Mouse (Mus musculus) hindbrain, embryonic 15.5 days (tissue): ENCODE results near the gene Gns. TPM values are rescaled to one million over a fixed set of nuclear protein-coding genes. Genes with fewer than 3 reads are reported as not detected.
A peak's percentile ranks its signal among the peaks of the same experiment; 100 is the strongest.

Experiments
- ATAC-seq: fragments of 200-750 bp; cut with Nextera tagmentation; 2 replicates; pipeline ENCODE4 v1.8.0; 2017; ENCODE audit warnings: low read depth, moderate number of reproducible peaks, moderate TSS enrichment; ENCODE audit not compliant: low FRiP score
- H3K27ac ChIP-seq: fragments of 300-500 bp; sonication (generic); replicated peaks from 2 replicates; pipeline ENCODE4 v1.5.1; 2015; ENCODE audit warnings: mild to moderate bottlenecking, inconsistent platforms
- H3K27me3 ChIP-seq: fragments of 300-500 bp; sonication (generic); 2 replicates; pipeline ENCODE4 v1.6.1; 2015; ENCODE audit warnings: control low read depth, inconsistent platforms
- H3K36me3 ChIP-seq: fragments of 300-500 bp; sonication (generic); 2 replicates; pipeline ENCODE4 v1.6.1; 2015; ENCODE audit warnings: control low read depth, inconsistent platforms
- H3K4me1 ChIP-seq: fragments of 300-500 bp; sonication (generic); replicated peaks from 2 replicates; pipeline ENCODE4 v1.6.1; 2015; ENCODE audit warnings: control low read depth, inconsistent platforms
- H3K4me2 ChIP-seq: fragments of 300-500 bp; sonication (generic); 2 replicates; pipeline ENCODE4 v1.6.1; 2015; ENCODE audit warnings: moderate library complexity, mild to moderate bottlenecking, inconsistent platforms
- H3K4me3 ChIP-seq: fragments of 300-500 bp; sonication (generic); 2 replicates; pipeline ENCODE4 v1.5.1; 2015; ENCODE audit warnings: mild to moderate bottlenecking, inconsistent platforms
- H3K9ac ChIP-seq: fragments of 300-500 bp; sonication (generic); 2 replicates; pipeline ENCODE4 v1.6.1; 2015; ENCODE audit warnings: inconsistent platforms
- H3K9me3 ChIP-seq: fragments of 300-500 bp; sonication (generic); 2 replicates; pipeline ENCODE4 v1.6.1; 2016; ENCODE audit warnings: control low read depth, inconsistent platforms
- WGBS: fragments of 180-500 bp; shearing (Covaris S2); methylation state at CpG from one replicate; pipeline ENCODE4 v1.1.7; 2015; 5-methylcytosine and 5-hydroxymethylcytosine counted together
- polyA plus RNA-seq: library from polyadenylated mRNA; unstranded; fragments of >200 nt; fragmentation: Nextera tagmentation; extraction: Ambion mirVana; gene quantifications from 2 replicates; pipeline ENCODE4 v1.2.1, GENCODE M21; 2015

The Gns gene
- polyA plus RNA-seq, 1 experiment from 2014 or later, result 42.5 TPM

DNA sequence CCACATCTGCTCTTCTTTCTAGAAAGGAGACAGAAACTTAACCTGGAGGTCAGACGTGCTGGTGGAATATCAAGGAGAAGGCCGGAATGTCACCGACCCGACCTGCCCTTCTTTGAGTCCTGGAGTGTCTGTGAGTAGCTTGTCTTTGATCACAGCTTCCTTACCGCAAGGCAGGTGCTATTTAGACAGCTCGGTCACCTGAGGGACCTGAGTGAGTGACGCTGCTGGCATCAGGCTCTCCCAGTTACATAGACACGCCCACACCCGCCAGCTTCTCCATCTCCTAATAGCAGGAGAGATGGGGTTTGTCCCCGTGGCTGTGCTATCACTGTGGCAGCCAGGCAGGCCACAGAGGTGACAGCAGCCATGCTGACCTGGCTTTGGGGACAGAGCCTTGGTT is 25.7 kb downstream of the Gns start:
- no peak overlapping the region for H3K4me2 ChIP-seq
- no peak overlapping the region for H3K4me3 ChIP-seq

DNA sequence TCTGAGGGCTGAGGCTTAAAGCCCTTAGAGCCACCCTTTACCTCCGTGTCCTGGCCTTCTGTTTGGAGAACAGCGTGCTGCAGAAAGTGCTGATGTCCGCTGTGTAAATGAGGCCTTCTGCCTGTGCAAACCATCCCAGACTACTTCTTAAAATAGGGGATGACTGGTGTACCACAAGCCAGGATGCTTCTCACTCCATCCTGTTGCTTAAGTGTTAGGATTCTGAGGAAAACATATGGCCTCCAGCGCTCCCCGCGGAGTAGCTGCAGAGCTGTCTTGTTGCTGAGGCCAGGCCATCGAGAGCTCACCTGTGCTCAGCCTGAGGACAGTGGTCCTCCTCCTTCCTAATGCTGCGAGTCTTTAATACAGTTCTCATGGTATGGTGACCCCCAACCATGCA is 27.0 kb downstream of the Gns start:
- Histone ChIP-seq H3K27ac (no peak overlapping the region), H3K4me1 (no peaks in the 10 kb centered on the region), H3K4me2 (no peak overlapping the region), H3K9ac (no peak overlapping the region), H3K9me3 (no peaks in the 10 kb centered on the region), H3K36me3 (peaks cover 76% of the 10 kb centered on the region), H3K27me3 (no peaks in the 10 kb centered on the region), H3K4me3 (no peak overlapping the region)
- ATAC-seq, result no peak
- WGBS, result 95% methylated on average over 8 of the region's 8 CpGs

More for the DNA sequence above, 25.7 kb downstream of the Gns start:
- Histone ChIP-seq H3K9ac (no peak overlapping the region), H3K27me3 (no peaks in the 10 kb centered on the region), H3K4me1 (no peaks in the 10 kb centered on the region), H3K27ac (no peak overlapping the region), H3K9me3 (no peaks in the 10 kb centered on the region), H3K36me3 (peaks cover 72% of the 10 kb centered on the region)
- no peak for ATAC-seq
- WGBS, result 90% methylated on average over 10 of the region's 10 CpGs

GRCm38 (mm10) chr10:121394270-121394669 is 29.4 kb downstream of the Gns start:
- H3K9ac ChIP-seq, result no peak overlapping the region
- no peaks in the 10 kb centered on the region for H3K27me3 ChIP-seq
- no peak overlapping the region for H3K4me3 ChIP-seq
- WGBS, result 78% methylated on average over 6 of the region's 6 CpGs
- no peaks in the 10 kb centered on the region for H3K9me3 ChIP-seq
- no peak for ATAC-seq
- H3K36me3 ChIP-seq, result peaks cover 59% of the 10 kb centered on the region
- no peak overlapping the region for H3K4me2 ChIP-seq
- no peak overlapping the region for H3K27ac ChIP-seq
- no peaks in the 10 kb centered on the region for H3K4me1 ChIP-seq

GRCm38 (mm10) chr10:121394789-121395325 is 30.0 kb downstream of the Gns start:
- H3K27ac ChIP-seq, result no peak overlapping the region
- peaks cover 53% of the 10 kb centered on the region for H3K36me3 ChIP-seq
- ATAC-seq, result no peak

DNA sequence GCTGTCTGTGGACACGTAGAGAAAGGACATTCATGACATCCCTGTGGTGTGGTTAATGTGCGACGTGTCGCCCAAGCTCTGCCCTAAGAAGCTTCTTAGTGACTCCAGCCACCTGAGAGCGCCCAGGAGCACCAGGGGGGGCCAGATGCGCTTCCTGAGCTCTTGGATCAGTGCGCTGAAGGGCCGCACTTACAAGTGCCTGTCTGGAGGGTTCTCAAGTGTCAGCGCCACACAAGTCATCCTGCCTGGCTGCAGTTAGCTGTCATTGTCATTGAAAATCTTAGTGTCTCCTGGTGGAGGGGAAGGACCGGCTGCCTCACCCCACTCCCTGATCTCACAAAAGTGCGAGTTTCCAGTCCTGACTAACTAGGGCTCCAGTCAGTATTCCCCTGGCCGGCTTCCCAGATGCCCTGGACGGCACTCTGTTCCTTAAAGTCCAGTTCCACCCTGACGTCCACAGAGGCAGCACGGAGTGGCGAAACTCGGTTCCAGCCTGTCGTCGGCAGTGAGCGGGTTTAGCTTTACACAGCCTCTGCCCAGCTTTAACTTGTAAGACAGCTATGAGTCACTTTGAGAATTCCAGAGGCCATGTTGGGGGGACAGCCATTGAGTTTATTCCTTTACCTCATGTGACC is 30.8 kb downstream of the Gns start:
- H3K36me3 ChIP-seq, result peaks cover 45% of the 10 kb centered on the region
- H3K4me1 ChIP-seq, result no peaks in the 10 kb centered on the region
- no peak overlapping the region for H3K9ac ChIP-seq
- no peaks in the 10 kb centered on the region for H3K27me3 ChIP-seq
- 88% methylated on average over 20 of the region's 20 CpGs for WGBS
- H3K4me3 ChIP-seq, result no peak overlapping the region
- H3K4me2 ChIP-seq, result no peak overlapping the region
- H3K9me3 ChIP-seq, result no peaks in the 10 kb centered on the region
- no peak for ATAC-seq
- no peak overlapping the region for H3K27ac ChIP-seq

More at GRCm38 (mm10) chr10:121394789-121395325, 30.0 kb downstream of the Gns start:
- H3K9ac ChIP-seq, result no peak overlapping the region
- no peak overlapping the region for H3K4me2 ChIP-seq
- WGBS, result 93% methylated on average over 18 of the region's 18 CpGs
- no peaks in the 10 kb centered on the region for H3K9me3 ChIP-seq
- no peak overlapping the region for H3K4me3 ChIP-seq
- no peaks in the 10 kb centered on the region for H3K4me1 ChIP-seq
- H3K27me3 ChIP-seq, result no peaks in the 10 kb centered on the region

DNA sequence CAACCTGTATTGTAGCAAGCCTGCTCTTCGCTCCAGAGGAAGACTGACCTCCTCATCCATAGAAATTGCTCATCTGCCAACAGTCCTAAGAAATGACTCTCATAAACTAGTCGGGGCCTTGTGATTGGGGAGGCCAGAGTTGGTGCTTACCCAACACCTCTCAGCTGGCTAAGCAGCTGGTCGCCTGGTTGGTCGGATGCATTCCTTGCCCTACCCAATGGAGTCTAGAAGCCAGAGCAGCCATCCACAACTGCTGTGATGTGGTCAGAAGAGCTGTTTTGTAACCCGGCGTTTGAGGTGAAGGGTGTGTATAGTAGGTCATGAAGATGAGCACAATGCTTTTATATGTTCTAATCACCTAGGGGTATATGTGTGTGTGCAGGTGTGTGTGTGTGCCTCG is 33.7 kb downstream of the Gns start:
- Histone ChIP-seq H3K4me3 (no peak overlapping the region), H3K9ac (no peak overlapping the region), H3K4me2 (no peak overlapping the region), H3K4me1 (no peaks in the 10 kb centered on the region), H3K9me3 (no peaks in the 10 kb centered on the region), H3K36me3 (peaks cover 18% of the 10 kb centered on the region; the same call in 1 of the 2 replicates), H3K27me3 (no peaks in the 10 kb centered on the region), H3K27ac (no peak overlapping the region)
- peak; percentile 30; the same call in 1 of the 2 replicates for ATAC-seq
- WGBS, result 93% methylated on average over 7 of the region's 7 CpGs

DNA sequence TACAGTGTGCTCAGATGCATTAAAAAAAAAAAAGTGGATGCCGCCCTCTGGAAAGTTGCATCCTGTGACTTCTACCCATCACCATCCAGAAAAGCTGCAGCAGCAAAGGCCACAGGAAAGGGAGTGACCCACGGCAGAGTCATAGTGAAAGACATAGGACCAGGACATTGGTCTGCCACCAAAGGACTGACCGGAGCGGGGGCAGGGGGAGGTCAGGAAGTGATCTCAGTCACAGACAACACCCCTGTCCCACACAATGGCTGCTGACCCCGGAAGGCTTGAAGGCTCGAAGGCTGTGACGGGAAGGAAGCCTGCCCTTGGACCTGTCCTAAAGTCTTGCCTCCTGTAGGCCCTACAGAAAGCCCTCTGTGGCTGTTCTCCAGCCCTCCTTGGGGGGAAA is 36.1 kb downstream of the Gns start:
- 83% methylated on average over 7 of the region's 7 CpGs for WGBS
- Histone ChIP-seq H3K9me3 (no peaks in the 10 kb centered on the region), H3K4me2 (no peak overlapping the region), H3K4me1 (no peaks in the 10 kb centered on the region), H3K27ac (no peak overlapping the region), H3K4me3 (no peak overlapping the region), H3K9ac (no peak overlapping the region), H3K36me3 (peaks cover 3% of the 10 kb centered on the region; the same call in 1 of the 2 replicates), H3K27me3 (no peaks in the 10 kb centered on the region)
- no peak for ATAC-seq

DNA sequence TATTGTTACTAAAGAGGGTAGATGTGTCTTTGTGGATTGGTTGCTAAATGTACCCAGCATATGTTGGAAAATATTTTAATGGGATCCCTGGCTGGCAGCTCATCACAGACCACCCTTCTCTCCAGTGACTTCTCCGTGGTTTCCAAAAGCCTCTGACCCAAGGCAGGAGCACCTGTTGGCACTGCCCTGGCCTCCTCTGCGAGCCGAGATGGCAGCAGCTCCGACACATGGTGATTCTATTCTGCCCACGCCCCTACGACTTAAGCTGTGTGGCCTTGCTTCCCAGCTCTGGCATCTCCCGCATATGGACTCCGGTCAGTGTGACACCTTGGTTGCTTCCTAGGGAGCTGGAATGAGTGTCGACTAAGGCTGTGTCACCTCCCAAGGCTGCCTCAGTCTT is 38.2 kb downstream of the Gns start:
- Histone ChIP-seq H3K36me3 (no peaks in the 10 kb centered on the region), H3K9ac (no peak overlapping the region), H3K4me3 (no peak overlapping the region), H3K27me3 (no peaks in the 10 kb centered on the region), H3K4me2 (no peak overlapping the region), H3K4me1 (no peaks in the 10 kb centered on the region), H3K27ac (no peak overlapping the region), H3K9me3 (no peaks in the 10 kb centered on the region)
- no peak for ATAC-seq
- 83% methylated on average over 9 of the region's 9 CpGs for WGBS

GRCm38 (mm10) chr10:121403946-121404345 is 39.1 kb downstream of the Gns start:
- Histone ChIP-seq H3K27me3 (no peaks in the 10 kb centered on the region), H3K36me3 (no peaks in the 10 kb centered on the region), H3K9me3 (no peaks in the 10 kb centered on the region), H3K4me2 (no peak overlapping the region), H3K4me1 (no peaks in the 10 kb centered on the region), H3K9ac (no peak overlapping the region), H3K27ac (no peak overlapping the region), H3K4me3 (no peak overlapping the region)
- 54% methylated on average over 6 of the region's 9 CpGs for WGBS
- ATAC-seq, result no peak

- H3K9ac ChIP-seq, result no peak overlapping the region
- no peak overlapping the region for H3K4me2 ChIP-seq
- no peak for ATAC-seq
- no peaks in the 10 kb centered on the region for H3K9me3 ChIP-seq
- no peak overlapping the region for H3K4me3 ChIP-seq
- WGBS, result 69% methylated on average over 7 of the region's 7 CpGs
- no peaks in the 10 kb centered on the region for H3K27me3 ChIP-seq
- H3K36me3 ChIP-seq, result no peaks in the 10 kb centered on the region
- H3K27ac ChIP-seq, result no peak overlapping the region
- no peaks in the 10 kb centered on the region for H3K4me1 ChIP-seq
Observed at GRCm38 (mm10) chr10:121409717-121410116, 44.8 kb downstream of the Gns start.

GRCm38 (mm10) chr10:121411721-121412455 is 47.0 kb downstream of the Gns start:
- Histone ChIP-seq H3K27me3 (no peaks in the 10 kb centered on the region), H3K36me3 (no peaks in the 10 kb centered on the region), H3K4me2 (no peak overlapping the region), H3K9me3 (no peaks in the 10 kb centered on the region), H3K4me3 (no peak overlapping the region), H3K9ac (no peak overlapping the region), H3K27ac (no peak overlapping the region), H3K4me1 (0 out of 2 replicates have a peak, but pooled peaks cover 3% of the 10 kb centered on the region)
- no peak for ATAC-seq
- WGBS, result 87% methylated on average over 11 of the region's 11 CpGs

- ATAC-seq, result no peak
- no peaks in the 10 kb centered on the region for H3K9me3 ChIP-seq
Observed at GRCm38 (mm10) chr10:121412824-121413223, 47.9 kb downstream of the Gns start.

More at GRCm38 (mm10) chr10:121412824-121413223, 47.9 kb downstream of the Gns start:
- Histone ChIP-seq H3K27ac (no peak overlapping the region), H3K4me1 (0 out of 2 replicates have a peak, but pooled peaks cover 3% of the 10 kb centered on the region), H3K4me2 (no peak overlapping the region), H3K4me3 (no peak overlapping the region), H3K9ac (no peak overlapping the region), H3K36me3 (no peaks in the 10 kb centered on the region), H3K27me3 (no peaks in the 10 kb centered on the region)
- WGBS, result 85% methylated on average over 17 of the region's 17 CpGs
